Mouse (Mus musculus): ENCODE data around the gene Med27. TPM values are rescaled to one million over a fixed set of nuclear protein-coding genes. Genes with fewer than 3 reads are reported as not detected.

Med27 gene
- polyA plus RNA-seq, 1 experiment from 2014 or later: 40.6 TPM

DNA sequence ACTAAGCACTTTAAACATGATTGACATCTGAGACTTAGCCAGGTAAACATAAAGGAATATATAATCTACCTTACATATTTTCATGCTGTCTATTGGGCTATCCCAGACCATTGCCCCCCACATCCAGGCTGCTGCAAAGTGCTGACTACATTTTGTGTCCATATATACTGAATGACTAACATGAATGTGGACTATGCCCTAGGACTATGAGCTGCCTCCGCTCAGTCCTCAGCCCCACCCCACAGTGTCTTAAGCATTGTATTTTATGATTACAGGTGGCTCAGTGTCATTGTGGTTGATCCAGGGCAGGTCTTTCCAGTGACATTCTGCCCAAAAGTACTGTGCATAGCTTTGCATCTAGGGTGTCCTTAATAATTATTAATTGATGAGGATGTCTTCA lies 8.2 kb upstream of the Med27 start:
- H3K4me1 ChIP-seq (ENCODE audit: control insufficient read depth, insufficient read depth, low read length): no peaks in the 10 kb centered on the region
- H3K36me3 ChIP-seq (ENCODE audit: control insufficient read depth, insufficient read depth, low read length): no peaks in the 10 kb centered on the region
- H3K27me3 ChIP-seq (ENCODE audit: control insufficient read depth, insufficient read depth, low read length): no peaks in the 10 kb centered on the region; the same call in 1 of the 2 replicates
- H3K4me2 ChIP-seq: no peak overlapping the region
- ATAC-seq (replicated peaks; ENCODE audit: insufficient number of reproducible peaks, low FRiP score, low TSS enrichment): no peak
- no peaks in the 10 kb centered on the region for H3K9me3 ChIP-seq (replicated peaks; ENCODE audit: control insufficient read depth, low read length)
- H3K27ac ChIP-seq (ENCODE audit: low read depth, low read length): no peak overlapping the region
- 85% methylated on average over 1 of the region's 1 CpGs for WGBS (ENCODE audit: insufficient replicate concordance)
- H3K4me3 ChIP-seq (ENCODE audit: low read depth, low read length): no peak overlapping the region
- H3K9ac ChIP-seq (ENCODE audit: low read depth, low read length): no peak overlapping the region

DNA sequence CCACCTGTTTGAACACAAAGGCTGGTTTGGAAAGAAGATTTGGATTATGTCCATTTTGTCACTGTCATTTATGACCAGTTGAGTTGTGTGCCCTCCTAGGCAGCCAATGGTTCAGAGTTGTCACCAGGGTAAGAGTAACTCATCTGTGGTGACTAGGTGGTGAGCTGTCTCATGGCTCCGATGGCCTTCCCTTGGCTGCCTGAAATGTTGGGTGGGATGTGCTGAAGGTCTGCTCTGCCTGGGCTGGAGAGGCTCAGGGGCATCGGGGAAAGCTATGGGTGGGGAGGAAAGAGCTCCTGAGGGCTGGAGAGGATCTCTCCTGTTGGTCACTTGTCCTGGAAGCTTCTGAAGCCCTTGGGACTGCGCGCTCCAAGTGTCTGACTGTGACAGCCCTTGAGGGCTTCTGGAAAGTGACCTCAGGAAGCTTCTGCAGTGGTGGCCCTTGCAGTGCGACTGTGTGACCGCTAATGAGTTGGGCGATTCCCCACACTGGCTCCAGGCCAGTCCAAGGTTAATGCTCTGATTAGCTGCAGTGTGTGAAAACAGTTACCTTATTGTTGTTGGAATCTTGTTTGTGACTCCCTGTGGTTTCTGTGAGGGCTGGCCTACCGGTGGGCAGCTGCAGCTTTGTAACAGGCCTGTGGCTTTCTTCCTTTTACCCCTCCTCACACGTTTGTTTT lies 12.2 kb downstream of the Med27 start:
- H3K9me3 ChIP-seq (replicated peaks; ENCODE audit: control insufficient read depth, low read length): no peaks in the 10 kb centered on the region
- no peak for ATAC-seq (replicated peaks; ENCODE audit: insufficient number of reproducible peaks, low FRiP score, low TSS enrichment)
- H3K9ac ChIP-seq (ENCODE audit: low read depth, low read length): no peak overlapping the region; the same call in 1 of the 2 replicates
- no peak overlapping the region for H3K4me3 ChIP-seq (ENCODE audit: low read depth, low read length)
- 0 out of 2 replicates have a peak, but pooled peaks cover 6% of the 10 kb centered on the region for H3K4me1 ChIP-seq (ENCODE audit: control insufficient read depth, insufficient read depth, low read length)
- WGBS (ENCODE audit: insufficient replicate concordance): 48% methylated on average over 9 of the region's 9 CpGs
- H3K27ac ChIP-seq (ENCODE audit: low read depth, low read length): no peak overlapping the region
- no peaks in the 10 kb centered on the region for H3K36me3 ChIP-seq (ENCODE audit: control insufficient read depth, insufficient read depth, low read length)
- H3K4me2 ChIP-seq: no peak overlapping the region
- H3K27me3 ChIP-seq (ENCODE audit: control insufficient read depth, insufficient read depth, low read length): no peaks in the 10 kb centered on the region

DNA sequence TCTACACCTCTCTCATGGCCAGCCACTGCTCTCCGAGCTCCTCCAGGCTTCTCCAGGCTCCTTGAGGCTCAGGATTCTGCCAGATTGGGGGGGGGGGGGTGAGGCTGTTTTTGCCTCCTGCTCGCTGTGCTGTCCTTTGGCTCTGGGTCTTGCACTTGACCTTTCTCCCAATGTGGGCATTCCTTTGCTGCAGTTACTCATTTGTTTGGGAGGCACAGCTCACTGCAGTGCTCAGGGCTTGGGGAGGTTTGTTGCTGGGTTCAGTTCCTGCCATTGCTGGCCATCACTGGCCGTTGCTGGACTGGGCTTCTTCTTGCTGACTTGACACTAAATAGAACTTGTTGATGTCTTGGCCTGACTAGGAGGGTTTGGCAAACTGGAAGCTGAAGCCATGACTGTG lies 14.3 kb downstream of the Med27 start:
- no peak overlapping the region for H3K4me3 ChIP-seq (ENCODE audit: low read depth, low read length)
- H3K36me3 ChIP-seq (ENCODE audit: control insufficient read depth, insufficient read depth, low read length): no peaks in the 10 kb centered on the region
- no peak overlapping the region for H3K4me2 ChIP-seq
- WGBS (ENCODE audit: insufficient replicate concordance): 63% methylated on average over 3 of the region's 3 CpGs
- H3K4me1 ChIP-seq (ENCODE audit: control insufficient read depth, insufficient read depth, low read length): peaks cover 6% of the 10 kb centered on the region; the same call in 1 of the 2 replicates
- no peak for ATAC-seq (replicated peaks; ENCODE audit: insufficient number of reproducible peaks, low FRiP score, low TSS enrichment)
- H3K9me3 ChIP-seq (replicated peaks; ENCODE audit: control insufficient read depth, low read length): no peaks in the 10 kb centered on the region
- no peaks in the 10 kb centered on the region for H3K27me3 ChIP-seq (ENCODE audit: control insufficient read depth, insufficient read depth, low read length)
- H3K27ac ChIP-seq (ENCODE audit: low read depth, low read length): no peak overlapping the region
- no peak overlapping the region for H3K9ac ChIP-seq (ENCODE audit: low read depth, low read length)

DNA sequence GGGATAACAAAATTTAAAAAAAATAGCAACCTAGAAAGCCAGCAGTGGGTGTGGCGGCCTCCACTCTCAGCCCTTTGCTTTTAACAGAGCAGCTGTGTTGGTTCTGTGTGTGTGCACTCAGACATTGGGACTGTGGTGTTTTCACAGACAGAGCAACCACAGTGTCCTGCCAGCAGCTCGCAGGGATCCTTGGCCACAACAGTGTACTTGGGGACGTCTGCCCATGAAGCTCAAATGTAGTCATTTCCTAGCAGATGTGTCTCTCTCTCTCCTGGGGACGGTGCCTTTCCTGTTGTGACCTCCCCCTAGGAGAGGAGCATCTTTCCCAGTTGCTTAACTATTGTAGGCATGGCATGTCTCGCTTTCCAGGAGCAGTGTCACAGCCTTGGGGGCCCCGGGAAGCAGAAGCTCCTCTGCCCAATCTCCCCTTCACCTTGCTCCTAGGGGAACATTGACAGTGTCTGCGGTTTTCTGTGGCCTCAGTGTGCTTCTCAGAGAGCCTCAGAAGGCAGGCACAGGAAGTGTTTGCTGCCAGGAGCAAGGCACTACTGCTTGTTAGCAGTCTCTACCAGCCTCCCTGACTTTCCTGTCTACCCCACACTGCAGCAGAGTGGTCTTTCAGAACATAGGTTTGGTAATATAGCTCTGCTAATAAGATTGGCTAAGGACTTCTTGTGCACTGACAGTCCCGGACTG lies 18.5 kb downstream of the Med27 start:
- no peaks in the 10 kb centered on the region for H3K36me3 ChIP-seq (ENCODE audit: control insufficient read depth, insufficient read depth, low read length)
- 80% methylated on average over 8 of the region's 8 CpGs for WGBS (ENCODE audit: insufficient replicate concordance)
- no peaks in the 10 kb centered on the region; the same call in 1 of the 2 replicates for H3K4me1 ChIP-seq (ENCODE audit: control insufficient read depth, insufficient read depth, low read length)

DNA sequence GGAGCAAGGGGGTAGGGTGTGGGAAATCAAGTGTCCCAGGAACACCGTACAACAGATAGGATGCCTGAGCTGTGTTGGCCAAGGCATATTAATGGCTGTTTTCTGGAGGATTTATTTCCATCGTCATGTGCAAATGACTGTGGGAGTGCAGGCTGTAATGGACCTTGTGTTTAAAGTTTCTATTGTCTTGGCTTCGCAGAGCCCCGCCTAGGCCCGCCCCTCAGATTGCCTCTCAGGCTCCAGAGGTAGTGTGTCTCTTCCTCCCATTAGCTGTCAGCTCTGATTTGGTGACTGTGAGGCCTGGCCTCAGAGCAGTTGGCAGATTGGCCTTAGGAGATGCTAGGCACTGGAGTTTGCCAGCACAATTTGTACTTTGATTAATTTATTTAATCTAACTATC lies 22.1 kb downstream of the Med27 start:
- no peaks in the 10 kb centered on the region; the same call in 1 of the 2 replicates for H3K4me1 ChIP-seq (ENCODE audit: control insufficient read depth, insufficient read depth, low read length)
- no peak overlapping the region for H3K4me3 ChIP-seq (ENCODE audit: low read depth, low read length)
- WGBS (ENCODE audit: insufficient replicate concordance): 81% methylated on average over 5 of the region's 5 CpGs
- no peak overlapping the region for H3K27ac ChIP-seq (ENCODE audit: low read depth, low read length)
- no peaks in the 10 kb centered on the region for H3K9me3 ChIP-seq (replicated peaks; ENCODE audit: control insufficient read depth, low read length)
- H3K36me3 ChIP-seq (ENCODE audit: control insufficient read depth, insufficient read depth, low read length): no peaks in the 10 kb centered on the region
- H3K27me3 ChIP-seq (ENCODE audit: control insufficient read depth, insufficient read depth, low read length): no peaks in the 10 kb centered on the region
- no peak for ATAC-seq (replicated peaks; ENCODE audit: insufficient number of reproducible peaks, low FRiP score, low TSS enrichment)
- no peak overlapping the region for H3K9ac ChIP-seq (ENCODE audit: low read depth, low read length)
- H3K4me2 ChIP-seq: no peak overlapping the region

More for the DNA sequence above, 18.5 kb downstream of the Med27 start:
- Histone ChIP-seq H3K9me3 (replicated peaks; ENCODE audit: control insufficient read depth, low read length) (no peaks in the 10 kb centered on the region), H3K9ac (ENCODE audit: low read depth, low read length) (no peak overlapping the region), H3K27me3 (ENCODE audit: control insufficient read depth, insufficient read depth, low read length) (no peaks in the 10 kb centered on the region), H3K4me2 (no peak overlapping the region), H3K4me3 (ENCODE audit: low read depth, low read length) (no peak overlapping the region), H3K27ac (ENCODE audit: low read depth, low read length) (no peak overlapping the region)
- ATAC-seq (replicated peaks; ENCODE audit: insufficient number of reproducible peaks, low FRiP score, low TSS enrichment): no peak

DNA sequence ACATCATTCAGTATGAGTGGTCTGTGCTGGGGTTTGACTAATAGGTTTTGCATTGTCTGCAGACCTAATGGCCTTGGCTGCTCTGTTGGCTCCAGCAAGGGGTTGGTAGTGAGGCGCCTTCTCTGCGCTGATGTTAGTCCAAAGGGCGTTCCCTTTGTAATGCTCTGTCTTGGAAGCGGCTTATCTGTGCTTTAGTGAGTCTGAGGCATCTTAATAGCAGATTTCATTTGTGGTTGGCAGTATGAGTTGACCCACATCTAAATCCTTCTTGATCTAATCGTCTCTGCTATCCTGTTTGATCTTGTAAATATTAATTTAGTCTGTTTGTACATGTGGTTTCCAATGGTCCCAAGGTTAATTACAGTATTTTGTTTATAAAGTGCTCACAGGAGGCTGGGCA lies 25.6 kb downstream of the Med27 start:
- no peak for ATAC-seq (replicated peaks; ENCODE audit: insufficient number of reproducible peaks, low FRiP score, low TSS enrichment)
- H3K4me3 ChIP-seq (ENCODE audit: low read depth, low read length): no peak overlapping the region
- H3K36me3 ChIP-seq (ENCODE audit: control insufficient read depth, insufficient read depth, low read length): no peaks in the 10 kb centered on the region
- WGBS (ENCODE audit: insufficient replicate concordance): 89% methylated on average over 5 of the region's 5 CpGs
- no peak overlapping the region for H3K9ac ChIP-seq (ENCODE audit: low read depth, low read length)
- H3K27ac ChIP-seq (ENCODE audit: low read depth, low read length): no peak overlapping the region
- H3K9me3 ChIP-seq (replicated peaks; ENCODE audit: control insufficient read depth, low read length): no peaks in the 10 kb centered on the region
- H3K4me1 ChIP-seq (ENCODE audit: control insufficient read depth, insufficient read depth, low read length): no peaks in the 10 kb centered on the region
- no peak overlapping the region for H3K4me2 ChIP-seq
- no peaks in the 10 kb centered on the region for H3K27me3 ChIP-seq (ENCODE audit: control insufficient read depth, insufficient read depth, low read length)

DNA sequence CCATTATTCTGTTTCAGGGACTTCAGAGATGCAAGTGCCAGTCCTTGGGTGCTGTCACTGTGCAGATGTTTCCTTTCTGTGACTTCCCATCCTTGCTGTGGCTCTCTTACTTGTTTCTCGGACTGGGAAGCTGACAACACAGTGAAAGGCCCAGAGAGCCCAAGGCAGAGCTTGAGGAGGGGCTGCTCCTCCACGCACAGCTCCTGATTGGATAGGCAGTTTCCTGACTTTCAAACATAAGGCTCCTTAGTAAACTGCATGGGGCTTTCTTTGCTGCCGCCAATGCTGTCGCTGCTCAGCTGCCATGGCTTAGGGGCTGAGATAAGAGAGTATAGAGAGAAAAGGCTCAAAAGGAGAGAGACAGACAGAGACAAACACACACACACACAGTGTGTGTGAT lies 35.1 kb downstream of the Med27 start:
- no peak overlapping the region for H3K9ac ChIP-seq (ENCODE audit: low read depth, low read length)
- WGBS (ENCODE audit: insufficient replicate concordance): 11% methylated on average over 4 of the region's 4 CpGs
- no peak for ATAC-seq (replicated peaks; ENCODE audit: insufficient number of reproducible peaks, low FRiP score, low TSS enrichment)
- no peaks in the 10 kb centered on the region for H3K36me3 ChIP-seq (ENCODE audit: control insufficient read depth, insufficient read depth, low read length)
- no peaks in the 10 kb centered on the region for H3K27me3 ChIP-seq (ENCODE audit: control insufficient read depth, insufficient read depth, low read length)
- H3K4me2 ChIP-seq: no peak overlapping the region
- H3K4me3 ChIP-seq (ENCODE audit: low read depth, low read length): no peak overlapping the region
- H3K27ac ChIP-seq (ENCODE audit: low read depth, low read length): no peak overlapping the region
- H3K4me1 ChIP-seq (ENCODE audit: control insufficient read depth, insufficient read depth, low read length): peaks cover 7% of the 10 kb centered on the region; the same call in 1 of the 2 replicates
- H3K9me3 ChIP-seq (replicated peaks; ENCODE audit: control insufficient read depth, low read length): no peaks in the 10 kb centered on the region

DNA sequence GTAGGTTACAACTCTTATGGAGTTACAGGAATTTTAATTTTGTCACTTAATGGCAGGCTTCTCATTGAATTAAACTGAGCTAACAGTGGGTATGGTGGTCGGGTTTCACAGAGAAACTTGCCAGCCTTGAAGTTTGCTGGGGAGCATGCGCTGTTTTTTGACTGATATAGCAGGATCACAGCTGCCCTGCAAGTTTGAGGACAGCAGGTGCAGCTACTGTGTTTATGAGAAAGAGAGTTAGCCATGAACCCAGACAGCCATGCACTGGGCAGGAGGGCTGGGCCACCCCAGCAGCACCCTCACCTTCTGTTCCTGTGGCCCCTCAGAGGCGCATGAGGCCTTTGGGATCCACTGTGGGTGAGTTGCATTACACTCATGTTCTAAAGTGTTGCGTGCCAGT lies 36.0 kb downstream of the Med27 start:
- Histone ChIP-seq H3K36me3 (ENCODE audit: control insufficient read depth, insufficient read depth, low read length) (no peaks in the 10 kb centered on the region), H3K4me1 (ENCODE audit: control insufficient read depth, insufficient read depth, low read length) (peaks cover 7% of the 10 kb centered on the region; the same call in 1 of the 2 replicates), H3K4me3 (ENCODE audit: low read depth, low read length) (no peak overlapping the region), H3K27me3 (ENCODE audit: control insufficient read depth, insufficient read depth, low read length) (no peaks in the 10 kb centered on the region), H3K9me3 (replicated peaks; ENCODE audit: control insufficient read depth, low read length) (no peaks in the 10 kb centered on the region), H3K9ac (ENCODE audit: low read depth, low read length) (no peak overlapping the region), H3K27ac (ENCODE audit: low read depth, low read length) (no peak overlapping the region), H3K4me2 (no peak overlapping the region)
- 87% methylated on average over 4 of the region's 4 CpGs for WGBS (ENCODE audit: insufficient replicate concordance)
- no peak for ATAC-seq (replicated peaks; ENCODE audit: insufficient number of reproducible peaks, low FRiP score, low TSS enrichment)

DNA sequence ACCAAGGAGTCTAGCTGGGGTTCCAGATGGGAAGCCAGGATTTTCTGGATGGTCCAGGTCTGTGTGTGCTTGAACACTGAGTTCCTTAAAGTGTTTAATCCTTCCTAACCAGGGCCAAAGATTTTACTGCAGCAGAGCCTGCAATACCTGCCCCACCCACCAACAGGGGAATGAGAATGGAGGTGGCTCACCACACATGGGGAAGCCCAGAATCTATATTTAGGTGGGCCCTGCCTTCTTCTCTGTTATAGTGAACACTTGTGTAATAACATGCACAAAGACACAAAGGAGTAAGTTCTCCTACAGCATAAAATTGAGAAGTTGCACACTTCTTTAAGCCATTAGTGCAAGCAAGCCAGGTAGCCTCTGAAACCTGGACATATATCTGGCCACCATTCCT lies 36.5 kb downstream of the Med27 start:
- H3K4me1 ChIP-seq (ENCODE audit: control insufficient read depth, insufficient read depth, low read length): peaks cover 7% of the 10 kb centered on the region; the same call in 1 of the 2 replicates
- H3K27ac ChIP-seq (ENCODE audit: low read depth, low read length): no peak overlapping the region
- ATAC-seq (replicated peaks; ENCODE audit: insufficient number of reproducible peaks, low FRiP score, low TSS enrichment): no peak
- H3K4me2 ChIP-seq: no peak overlapping the region
- H3K36me3 ChIP-seq (ENCODE audit: control insufficient read depth, insufficient read depth, low read length): no peaks in the 10 kb centered on the region
- H3K27me3 ChIP-seq (ENCODE audit: control insufficient read depth, insufficient read depth, low read length): no peaks in the 10 kb centered on the region
- no peaks in the 10 kb centered on the region for H3K9me3 ChIP-seq (replicated peaks; ENCODE audit: control insufficient read depth, low read length)
- H3K4me3 ChIP-seq (ENCODE audit: low read depth, low read length): no peak overlapping the region
- H3K9ac ChIP-seq (ENCODE audit: low read depth, low read length): no peak overlapping the region

Measured in heart, embryonic 11.5 days (tissue).